Mouse (Mus musculus) thymus, postnatal 0 days (tissue): Measurements from ENCODE around the gene Gckr. TPM values are rescaled to one million over a fixed set of nuclear protein-coding genes. Genes with fewer than 3 reads are reported as not detected.
A peak's percentile ranks its signal among the peaks of the same experiment; 100 is the strongest.
"Not testable (repeated sequence)": the region's sequence is repeated elsewhere in the genome, so short reads cannot be mapped to it uniquely, and the experiment has no call there.

Experiments
- DNase-seq: peaks from one replicate; pipeline ENCODE4 v3.0.0-alpha.2; 2015; ENCODE audit warnings: low spot score
- polyA plus RNA-seq: library from polyadenylated mRNA; unstranded; fragments of >200 nt; fragmentation: Nextera tagmentation; extraction: Ambion mirVana; gene quantifications from 2 replicates; pipeline ENCODE4 v1.2.1, GENCODE M21; 2015

The Gckr gene
- polyA plus RNA-seq, 1 experiment from 2014 or later: 0.04 TPM

- DNase-seq: no peak
Observed at GRCm38 (mm10) chr5:31294964-31295605, 2.2 kb upstream of the Gckr start.

DNA sequence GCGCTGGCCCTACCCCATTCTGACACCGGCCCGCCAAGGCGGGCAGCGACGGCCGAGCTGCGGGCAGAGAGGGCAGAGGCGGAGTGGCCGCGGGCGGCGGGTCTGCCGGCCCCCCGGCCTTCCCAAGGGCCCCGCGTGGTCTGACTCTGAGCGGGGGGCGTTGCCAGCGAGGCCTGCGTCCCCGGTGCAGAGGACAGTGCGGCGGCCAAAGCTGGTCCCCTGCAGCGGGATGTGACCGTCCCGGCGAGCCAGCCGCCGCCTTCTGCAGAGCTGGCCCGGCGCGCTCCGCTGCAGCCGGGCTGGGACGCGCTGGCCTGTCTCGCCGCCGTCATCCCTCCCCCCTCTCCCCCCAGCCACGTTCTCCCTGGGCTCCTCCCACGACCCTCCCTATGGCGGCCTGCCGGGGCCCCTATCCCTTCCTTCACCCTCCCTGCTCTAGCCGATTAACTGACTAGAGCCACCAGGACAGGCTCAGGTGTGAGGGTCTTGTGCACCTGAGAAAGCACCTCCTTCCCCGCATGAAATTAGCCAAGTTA lies 1.6 kb upstream of the Gckr start, which contains the start of gene Fndc4:
Gene Fndc4, minus strand, starts transcription at position 475 of the 536 bp plus-strand sequence.
- DNase-seq: no peak

DNA sequence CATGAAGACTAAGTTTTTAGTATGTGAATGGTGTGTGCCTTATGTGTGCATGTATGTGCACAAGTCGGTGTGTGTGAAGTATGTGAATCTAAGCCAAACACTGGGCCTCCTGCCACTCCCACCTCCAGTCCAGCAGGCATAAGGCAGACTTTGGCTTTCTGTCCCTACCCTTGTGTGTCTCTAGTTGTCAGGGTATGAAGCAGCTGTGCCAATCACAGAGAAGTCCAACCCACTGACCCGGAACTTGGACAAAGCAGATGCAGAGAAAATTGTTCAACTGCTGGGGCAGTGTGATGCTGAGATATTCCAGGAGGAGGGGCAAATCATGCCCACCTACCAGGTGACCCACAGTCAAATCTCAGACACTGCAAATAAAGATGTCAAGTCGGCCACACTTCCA lies 738 bp downstream of the Gckr start:
- no peak for DNase-seq

- DNase-seq: no peak
Observed at GRCm38 (mm10) chr5:31298486-31298885, 1.2 kb downstream of the Gckr start.

- no peak for DNase-seq
Observed at GRCm38 (mm10) chr5:31301866-31302265, 4.6 kb downstream of the Gckr start.

- no peak for DNase-seq
Observed at GRCm38 (mm10) chr5:31303093-31303492, 5.8 kb downstream of the Gckr start.

DNA sequence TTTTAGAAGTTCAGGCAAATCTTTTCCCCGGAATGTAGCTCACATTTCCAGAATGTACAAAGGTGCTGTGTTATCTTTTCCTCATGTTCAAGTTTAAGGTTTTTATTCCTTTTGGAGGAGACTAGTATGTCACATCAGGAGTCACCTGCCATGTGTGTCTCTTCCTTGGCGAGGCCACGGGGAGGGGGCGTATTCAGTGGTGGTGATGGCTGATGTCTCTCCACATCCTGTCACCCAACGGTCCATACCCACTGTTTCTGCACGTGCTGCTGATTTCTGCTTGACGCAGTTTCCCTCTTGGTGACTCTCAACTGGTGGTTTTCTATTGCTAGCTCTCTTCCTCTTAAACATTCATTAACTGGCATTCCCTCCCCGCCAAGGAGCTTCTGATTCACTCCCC lies 15.6 kb downstream of the Gckr start:
- DNase-seq: peak; percentile 36

- DNase-seq: no peak
Observed at GRCm38 (mm10) chr5:31322776-31323175, 25.5 kb downstream of the Gckr start.

DNA sequence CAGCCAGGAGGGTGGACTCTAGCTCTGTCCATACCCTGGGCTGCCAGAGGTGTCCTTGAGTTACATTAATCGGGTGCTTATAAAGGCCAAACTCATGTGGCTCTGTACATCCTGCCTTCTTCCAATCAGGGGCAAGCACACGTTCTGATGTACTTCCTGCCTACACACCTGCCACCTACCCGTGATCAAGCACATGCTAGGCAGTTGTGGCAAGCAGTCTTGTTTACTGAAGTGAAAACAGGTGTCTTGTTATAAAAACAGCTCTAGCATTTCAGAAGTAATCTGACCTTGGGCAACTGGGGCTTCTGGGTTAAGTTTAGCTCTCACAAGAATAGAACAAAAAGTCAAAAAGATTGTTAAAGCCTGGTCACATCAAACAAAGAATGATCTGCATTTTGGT lies 26.8 kb downstream of the Gckr start:
- DNase-seq: no peak

DNA sequence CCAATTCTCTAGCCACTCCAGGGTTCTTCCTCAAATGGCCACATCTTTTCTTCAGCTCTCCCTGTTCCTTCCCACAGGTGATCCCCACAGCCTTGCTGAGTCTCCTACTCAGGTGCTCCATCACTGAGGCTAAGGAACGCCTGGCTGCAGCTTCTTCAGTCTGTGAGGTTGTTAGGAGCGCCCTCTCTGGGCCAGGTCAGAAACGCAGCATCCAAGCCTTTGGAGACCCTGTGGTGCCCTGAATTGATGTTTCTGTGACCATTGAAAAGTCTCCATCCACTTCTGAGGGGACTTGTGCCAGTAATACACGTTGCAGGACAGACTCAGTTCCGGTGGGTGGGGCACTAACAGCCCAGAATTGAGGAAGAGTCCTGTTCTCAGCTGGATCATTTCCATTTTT lies 29.6 kb downstream of the Gckr start:
- peak; percentile 36 for DNase-seq

DNA sequence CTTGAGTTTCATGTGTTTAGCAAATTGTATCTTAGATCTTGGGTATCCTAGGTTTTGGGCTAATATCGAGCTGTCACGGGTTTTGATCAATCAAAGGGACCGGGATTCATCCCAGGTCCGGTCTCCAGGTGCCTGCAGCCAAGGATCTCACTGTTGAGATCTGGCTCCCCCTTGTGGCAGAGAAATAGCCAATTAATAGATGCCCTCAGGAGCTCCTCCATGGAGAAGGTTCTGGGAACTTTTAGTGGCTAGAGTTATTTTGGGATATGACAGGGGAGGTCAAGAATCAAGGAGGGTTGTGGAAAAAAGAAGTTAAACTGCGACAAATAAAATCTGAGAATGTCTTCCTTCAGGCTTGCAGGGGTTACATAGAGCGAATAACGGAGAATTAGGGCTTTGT lies 31.0 kb downstream of the Gckr start:
- DNase-seq: peak; percentile 53

DNA sequence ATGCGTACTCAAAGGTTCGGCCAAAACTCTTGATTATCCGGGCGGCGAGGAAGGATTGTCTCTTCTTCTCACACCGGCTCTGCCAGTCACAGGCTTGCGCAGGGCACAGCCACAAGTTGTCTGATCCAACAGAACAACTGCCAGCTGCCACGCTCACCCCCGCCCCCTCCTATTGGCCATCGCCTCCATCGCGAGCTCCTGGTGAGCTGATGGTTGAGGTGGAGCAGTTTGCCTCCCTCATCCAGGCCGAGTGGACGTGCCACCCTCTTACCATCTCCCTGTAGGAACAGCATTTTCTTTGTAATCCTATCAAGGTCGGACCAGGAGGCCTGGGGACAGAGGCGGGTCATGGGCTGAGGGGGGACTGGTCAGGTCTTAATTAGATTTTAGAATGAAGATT lies 60.3 kb downstream of the Gckr start:
- DNase-seq: not testable (repeated sequence)

DNA sequence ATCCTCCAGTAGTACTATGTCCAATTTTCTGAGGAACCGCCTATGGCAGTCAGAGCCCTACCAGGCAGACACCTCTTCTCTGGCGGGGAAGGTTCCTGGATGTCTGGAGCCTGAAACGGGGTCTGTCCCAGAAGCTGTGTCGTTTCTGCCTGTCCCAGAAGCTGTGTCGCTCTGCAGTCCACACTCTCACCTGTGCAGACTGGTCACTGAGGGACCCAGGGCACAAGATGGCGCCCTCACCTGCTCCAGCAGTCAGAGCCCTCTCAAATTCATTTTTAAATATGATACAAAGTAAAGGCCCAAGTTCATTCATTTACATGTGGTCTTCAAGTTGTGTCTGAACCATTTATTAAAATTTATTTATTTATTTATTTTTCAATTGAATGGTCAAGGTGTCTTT lies 63.7 kb downstream of the Gckr start:
- no peak for DNase-seq

Other genes with a start within 250 kb of the Gckr start
- gene Atraid, start 249.1 kb upstream of the Gckr start, polyA plus RNA-seq: 123 and 132 TPM in 2 replicates
- 7.0 and 8.7 TPM in 2 replicates for gene Slc5a6, start 248.5 kb upstream of the Gckr start, polyA plus RNA-seq
- 15.3 and 16.8 TPM in 2 replicates for gene Cad, start 242.7 kb upstream of the Gckr start, polyA plus RNA-seq
- not detected in 2 replicates for gene Dnajc5g, start 191.2 kb upstream of the Gckr start, polyA plus RNA-seq
- gene Slc30a3, start 189.2 kb upstream of the Gckr start, polyA plus RNA-seq: 0.07 and 0.30 TPM in 2 replicates
- gene Trim54, start 180.7 kb upstream of the Gckr start, polyA plus RNA-seq: 0.14 and 0.16 TPM in 2 replicates
- gene Ucn, start 158.6 kb upstream of the Gckr start, polyA plus RNA-seq: not detected in 2 replicates
- gene Mpv17, start 143.2 kb upstream of the Gckr start, polyA plus RNA-seq: 17.1 and 21.9 TPM in 2 replicates
- gene Gm29609, start 117.5 kb upstream of the Gckr start, polyA plus RNA-seq: 0.57 and 0.88 TPM in 2 replicates
- 46.1 and 47.2 TPM in 2 replicates for gene Gtf3c2, start 117.3 kb upstream of the Gckr start, polyA plus RNA-seq
- gene Snx17, start 104.2 kb upstream of the Gckr start, polyA plus RNA-seq: 126 and 144 TPM in 2 replicates
- 73.6 and 80.4 TPM in 2 replicates for gene Eif2b4, start 104.0 kb upstream of the Gckr start, polyA plus RNA-seq
- 7.0 TPM in 2 replicates for gene Zfp513, start 95.1 kb upstream of the Gckr start, polyA plus RNA-seq
- gene Ppm1g, start 76.8 kb upstream of the Gckr start, polyA plus RNA-seq: 131 and 140 TPM in 2 replicates
- gene Nrbp1, start 56.6 kb upstream of the Gckr start, polyA plus RNA-seq: 109 and 116 TPM in 2 replicates
- gene Gm9970, start 56.2 kb upstream of the Gckr start, polyA plus RNA-seq: 0.64 and 0.67 TPM in 2 replicates
- 21.8 and 23.9 TPM in 2 replicates for gene Krtcap3, start 45.8 kb upstream of the Gckr start, polyA plus RNA-seq
- gene Ift172, start 6.3 kb upstream of the Gckr start, polyA plus RNA-seq: 10.6 and 12.9 TPM in 2 replicates
- 2.0 and 2.5 TPM in 2 replicates for gene Fndc4, start 1.4 kb upstream of the Gckr start, polyA plus RNA-seq
- 33.2 and 43.4 TPM in 2 replicates for gene Zfp512, start 155.0 kb downstream of the Gckr start, polyA plus RNA-seq
- 0.09 and 0.16 TPM in 2 replicates for gene 4930548H24Rik, start 188.3 kb downstream of the Gckr start, polyA plus RNA-seq
- gene Gpn1, start 197.3 kb downstream of the Gckr start, polyA plus RNA-seq: 35.4 and 35.6 TPM in 2 replicates
- 20.7 and 31.6 TPM in 2 replicates for gene Slc4a1ap, start 229.6 kb downstream of the Gckr start, polyA plus RNA-seq
- gene Supt7l, start 230.4 kb downstream of the Gckr start, polyA plus RNA-seq: 13.9 and 17.0 TPM in 2 replicates